Mouse (Mus musculus) bone marrow, adult 2 months (tissue): ENCODE results near the gene Ctnnd1.

ENCODE experiments used
- CTCF ChIP-seq: fragments of 200-500 bp; IDR thresholded peaks from 2 replicates; pipeline ENCODE4 v1.5.1; 2011; ENCODE audit warnings: low read length, control low read depth; ENCODE audit not compliant: control insufficient read depth, insufficient read depth
- POLR2A ChIP-seq: fragments of 200-500 bp; IDR thresholded peaks from 2 replicates; pipeline ENCODE4 v1.6.1; 2011; ENCODE audit warnings: low read depth, mild to moderate bottlenecking, control low read depth, low read length, borderline replicate concordance; ENCODE audit not compliant: control insufficient read depth

- TF ChIP-seq POLR2A (no peak), CTCF (no peak)
Observed at GRCm38 (mm10) chr2:84626366-84626975, 24.1 kb downstream of the Ctnnd1 start.
